Mouse (Mus musculus) cerebellum, adult 11 months (tissue): ENCODE measurements around the gene Slc35f3.

Source experiments
- DNase-seq: peaks from one replicate; pipeline ENCODE4 v3.0.0; 2022

The Slc35f3 gene

DNA sequence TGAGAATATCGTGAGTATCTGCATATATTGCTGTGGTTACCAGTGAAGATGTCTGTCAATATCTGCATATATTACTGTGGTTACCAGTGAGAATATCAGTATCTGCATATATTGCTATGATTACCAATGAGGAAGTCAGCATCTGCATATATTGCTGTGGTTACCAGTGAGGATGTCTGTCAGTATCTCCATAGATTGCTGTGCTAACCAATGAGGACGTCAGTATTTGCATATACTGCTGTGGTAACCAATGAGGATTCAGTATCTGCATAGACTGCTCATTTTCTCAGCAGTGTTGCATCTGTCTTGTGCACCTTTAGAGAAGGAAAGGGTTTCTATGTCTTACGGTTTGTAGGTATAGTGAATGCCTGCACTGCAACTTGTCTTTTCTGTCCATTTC lies 122.5 kb downstream of the Slc35f3 start:
- no peak for DNase-seq

DNA sequence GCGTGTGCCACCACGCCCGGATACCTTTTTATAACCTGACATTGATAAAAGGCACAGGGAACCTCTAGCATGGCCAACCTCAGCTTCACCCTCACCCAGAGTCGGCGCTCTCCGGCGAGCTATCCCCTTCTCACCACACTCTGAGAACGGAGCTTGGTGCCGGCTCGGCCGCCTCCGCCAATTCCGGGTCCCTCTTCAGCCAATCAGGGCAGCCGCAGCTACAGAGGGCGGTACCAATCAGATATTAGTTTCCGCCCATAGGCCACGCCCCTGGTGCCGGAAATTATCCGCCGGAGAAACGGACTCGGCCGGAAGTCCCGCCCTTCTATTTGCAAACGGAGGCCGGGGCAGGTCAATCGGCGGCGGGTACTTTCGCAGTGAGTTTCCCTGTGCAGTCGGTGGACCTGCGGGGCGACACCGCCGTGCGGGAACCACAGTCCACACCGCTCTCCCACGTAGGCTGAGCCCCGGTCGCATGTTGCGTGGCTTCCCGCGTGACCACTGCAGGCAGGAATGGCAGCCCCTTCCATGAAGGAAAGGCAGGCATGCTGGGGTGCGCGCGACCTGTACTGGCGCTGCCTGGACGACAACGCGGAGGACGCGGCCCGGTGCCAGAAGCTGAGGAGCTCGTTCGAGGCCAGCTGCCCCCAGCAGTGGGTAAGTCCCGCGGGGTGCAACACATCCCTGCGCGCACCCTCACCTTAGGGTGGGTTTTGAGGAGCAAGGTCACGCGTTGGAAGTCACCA lies 124.0 kb downstream of the Slc35f3 start, which contains the start of gene Coa6:
Coa6 (plus strand) TSS at position 342 of the 746 bp plus-strand sequence.
- DNase-seq, result peak; percentile 98

DNA sequence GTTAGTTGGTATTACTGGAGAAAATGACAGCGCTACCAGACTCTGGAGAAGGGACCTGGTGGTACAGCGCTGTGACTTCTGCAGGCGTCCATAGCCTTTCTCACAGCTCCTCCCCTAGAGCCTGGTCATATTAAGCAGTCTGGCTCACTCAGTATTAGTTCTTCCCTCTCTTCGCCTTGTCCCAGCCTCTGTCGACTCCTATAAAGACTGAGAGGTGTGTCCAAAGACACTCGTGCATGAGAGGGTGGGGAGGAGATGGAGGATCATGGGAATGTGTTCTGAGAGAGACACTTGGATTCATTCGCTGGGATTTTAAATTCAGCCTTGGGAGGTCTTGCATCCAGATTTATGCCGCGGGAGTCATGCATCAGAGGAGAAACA lies 124.6 kb downstream of the Slc35f3 start:
- DNase-seq, result no peak

DNA sequence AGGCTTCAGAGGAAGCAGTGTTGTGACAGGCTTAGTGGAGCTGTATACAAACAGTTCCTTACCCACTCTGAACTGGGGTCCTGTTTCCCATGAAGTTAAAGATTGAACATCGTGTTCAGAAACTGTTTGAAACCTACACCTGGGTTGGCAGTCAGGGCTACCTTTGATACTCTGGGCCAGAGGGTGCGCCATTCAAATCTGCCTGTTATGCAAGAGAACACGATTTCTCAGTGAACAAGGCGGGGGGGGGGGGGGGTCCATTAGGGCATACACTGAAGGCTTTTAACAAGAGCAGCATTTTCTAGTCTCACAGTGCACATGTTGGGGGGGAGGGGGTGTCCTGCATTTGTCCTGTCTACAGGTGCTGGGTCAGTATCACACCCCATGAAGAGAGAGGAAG lies 125.8 kb downstream of the Slc35f3 start:
- no peak for DNase-seq

DNA sequence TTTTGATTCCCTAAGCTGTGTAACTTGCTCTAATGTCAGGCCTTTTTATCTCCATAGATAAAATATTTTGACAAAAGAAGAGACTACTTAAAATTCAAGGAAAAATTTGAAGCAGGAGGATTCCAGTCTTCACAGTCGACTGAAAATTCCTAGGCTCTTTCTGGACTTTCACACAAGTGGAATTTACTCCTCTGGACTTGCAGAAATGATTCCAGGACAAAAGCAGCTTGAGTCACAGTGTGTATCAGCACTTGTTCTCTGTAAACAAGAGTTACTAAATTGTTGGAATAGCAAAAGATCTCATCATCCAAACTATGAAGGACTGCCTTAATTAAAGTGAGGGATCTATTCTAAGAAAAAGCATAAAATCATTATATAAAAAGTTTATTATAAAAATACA lies 126.6 kb downstream of the Slc35f3 start:
- no peak for DNase-seq

DNA sequence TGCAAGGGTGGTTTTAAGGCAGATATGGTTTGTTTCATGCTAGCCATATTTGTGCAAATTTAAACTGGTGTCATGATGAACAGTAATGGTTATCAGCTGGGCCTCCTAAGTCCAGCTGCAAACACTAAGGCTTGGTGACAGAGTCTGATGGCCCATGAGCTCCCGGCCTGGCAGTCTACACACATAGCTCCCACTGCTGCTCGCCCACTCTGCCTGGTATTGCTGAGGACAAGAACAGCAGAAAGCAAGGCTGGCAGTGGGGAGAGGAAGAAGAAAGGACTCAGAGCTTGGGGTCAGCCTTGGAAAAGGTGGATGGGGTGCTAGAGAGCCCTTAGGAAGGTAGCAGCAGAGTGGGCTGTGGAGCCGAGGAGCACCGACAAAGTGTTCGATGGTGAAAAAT lies 131.3 kb downstream of the Slc35f3 start:
- DNase-seq, result no peak

DNA sequence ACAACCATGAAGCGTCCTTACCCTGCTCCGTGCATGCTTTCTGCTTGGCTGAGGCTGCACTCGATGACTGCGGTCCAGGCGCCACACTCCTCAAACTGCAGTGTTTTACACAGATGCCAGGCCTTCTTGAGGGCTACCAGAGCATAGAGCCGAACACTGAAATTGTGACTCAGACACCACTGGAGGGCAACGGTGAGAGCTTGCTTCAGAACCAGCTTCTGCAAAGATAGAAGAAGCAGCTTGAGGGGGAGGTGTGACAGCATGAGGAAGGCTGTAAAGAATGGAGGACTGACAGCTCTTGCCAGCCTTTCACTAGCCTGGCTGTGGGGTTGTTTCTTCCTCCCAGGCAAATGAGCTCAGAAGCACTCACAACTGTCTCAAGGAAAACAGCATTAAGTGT lies 135.5 kb downstream of the Slc35f3 start:
- DNase-seq, result no peak

DNA sequence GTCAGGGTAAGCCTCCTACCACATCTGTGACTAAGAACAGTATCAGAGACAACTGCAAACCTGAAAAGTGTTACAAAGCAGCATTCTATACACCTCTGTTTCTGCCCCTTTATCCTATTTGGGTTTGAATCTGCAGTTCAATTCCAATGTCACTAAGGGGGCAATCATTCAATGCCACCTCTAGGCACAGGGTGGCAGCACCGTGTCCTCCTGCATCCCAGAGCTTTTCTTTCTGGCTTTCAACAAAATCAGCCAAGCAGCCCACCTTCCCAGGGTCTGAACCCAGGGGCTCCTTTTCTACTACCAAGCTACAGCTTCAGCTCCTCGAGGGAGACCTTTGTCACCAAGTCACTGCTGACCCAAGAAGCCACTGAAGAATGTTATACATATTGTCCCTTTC lies 140.6 kb downstream of the Slc35f3 start:
- DNase-seq, result no peak
